Mouse (Mus musculus) adrenal gland, postnatal 4 days (tissue): ENCODE data around the gene Agap1. TPM values are rescaled to one million over a fixed set of nuclear protein-coding genes. Genes with fewer than 3 reads are reported as not detected.
A peak's percentile ranks its signal among the peaks of the same experiment; 100 is the strongest.

Experiments
- DNase-seq, 2 experiments: peaks; one replicate each; pipeline ENCODE4 v3.0.0; 2021 to 2022; ENCODE audit warnings: low spot score in 2 of 2, mixed read lengths in 2 of 2
- total RNA-seq, 2 experiments: library from RNA; stranded (reverse); gene quantifications; 2 replicates each; pipeline ENCODE4 v1.2.3; 2021

The Agap1 gene
- total RNA-seq, 2 experiments from 2014 or later: 85.5 to 97.5 TPM

- no peak for DNase-seq
Observed at GRCm38 (mm10) chr1:89927061-89927661, 472.6 kb downstream of the Agap1 start.

DNA sequence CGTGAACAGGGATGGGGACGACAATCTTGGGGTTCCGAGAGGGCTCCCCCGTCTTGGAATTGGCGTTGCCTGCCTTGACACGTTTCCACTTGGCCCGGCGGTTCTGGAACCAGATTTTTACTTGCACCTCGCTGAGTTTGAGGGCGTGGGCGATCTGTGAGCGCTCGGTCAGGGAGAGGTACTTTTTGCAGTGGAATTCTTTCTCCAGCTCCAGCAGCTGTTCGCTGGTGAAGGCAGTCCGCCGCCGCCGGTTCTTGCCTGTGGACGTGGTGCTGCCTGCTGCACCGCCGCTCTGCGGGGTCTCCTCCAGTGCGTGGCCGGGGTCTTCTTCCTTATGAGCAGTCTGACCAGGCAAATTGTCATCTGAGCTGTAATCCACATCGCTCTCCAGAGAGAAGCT lies 474.1 kb downstream of the Agap1 start:
- DNase-seq: no peak

GRCm38 (mm10) chr1:89929181-89929580 lies 474.6 kb downstream of the Agap1 start:
- DNase-seq: no peak

- no peak for DNase-seq
Observed at GRCm38 (mm10) chr1:89929721-89930505, 475.3 kb downstream of the Agap1 start.

DNA sequence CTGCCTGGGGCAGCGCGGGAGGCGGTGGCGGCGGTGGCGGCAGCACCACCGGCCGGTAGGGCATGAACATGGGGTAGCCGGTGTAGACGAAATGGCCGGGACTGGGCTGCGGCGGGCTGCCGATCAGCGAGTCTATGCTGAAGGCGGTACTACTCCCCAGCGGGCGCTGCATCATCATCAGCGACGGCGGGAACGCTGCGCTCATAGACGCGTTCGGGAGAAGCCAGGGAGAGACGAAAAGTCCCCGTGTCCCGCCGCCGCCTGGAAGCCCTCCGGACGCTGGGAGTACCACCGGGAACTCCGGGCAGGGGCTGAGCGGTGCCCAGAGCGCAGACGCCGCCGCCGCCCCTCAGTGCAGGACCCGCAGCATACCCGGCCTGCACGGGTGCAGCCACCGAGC lies 475.9 kb downstream of the Agap1 start:
- no peak for DNase-seq

- no peak for DNase-seq
Observed at GRCm38 (mm10) chr1:89931120-89931519, 476.5 kb downstream of the Agap1 start, which contains the start of gene Gbx2. Gene Gbx2, minus strand, starts transcription at chr1:89931179.

- no peak for DNase-seq
Observed at GRCm38 (mm10) chr1:89932021-89932423, 477.4 kb downstream of the Agap1 start.

GRCm38 (mm10) chr1:89932616-89933015 lies 478.0 kb downstream of the Agap1 start:
- no peak for DNase-seq

DNA sequence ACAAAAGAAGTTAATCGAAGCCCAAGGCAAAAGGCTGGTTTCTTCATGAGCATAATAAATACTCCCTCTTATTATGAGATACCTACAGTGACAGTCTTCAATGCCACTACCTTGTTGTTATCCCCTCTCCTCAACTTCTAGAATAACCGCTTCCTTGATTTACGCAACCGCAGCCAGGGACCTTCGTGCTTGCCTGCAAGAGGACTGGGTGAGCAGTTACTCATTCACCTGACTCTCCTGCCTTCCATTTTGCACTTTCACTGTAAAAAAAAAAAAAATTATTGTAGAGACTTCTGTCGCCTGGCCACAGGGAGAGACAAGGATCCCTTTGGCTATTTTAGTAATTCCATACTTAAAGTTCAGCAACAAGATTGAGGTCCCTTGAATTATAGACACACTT lies 478.4 kb downstream of the Agap1 start:
- no peak for DNase-seq

GRCm38 (mm10) chr1:89933786-89934185 lies 479.2 kb downstream of the Agap1 start:
- no peak for DNase-seq

- no peak for DNase-seq
Observed at GRCm38 (mm10) chr1:89934316-89935260, 480.0 kb downstream of the Agap1 start.

GRCm38 (mm10) chr1:89935493-89936348 lies 481.1 kb downstream of the Agap1 start:
- DNase-seq: no peak

DNA sequence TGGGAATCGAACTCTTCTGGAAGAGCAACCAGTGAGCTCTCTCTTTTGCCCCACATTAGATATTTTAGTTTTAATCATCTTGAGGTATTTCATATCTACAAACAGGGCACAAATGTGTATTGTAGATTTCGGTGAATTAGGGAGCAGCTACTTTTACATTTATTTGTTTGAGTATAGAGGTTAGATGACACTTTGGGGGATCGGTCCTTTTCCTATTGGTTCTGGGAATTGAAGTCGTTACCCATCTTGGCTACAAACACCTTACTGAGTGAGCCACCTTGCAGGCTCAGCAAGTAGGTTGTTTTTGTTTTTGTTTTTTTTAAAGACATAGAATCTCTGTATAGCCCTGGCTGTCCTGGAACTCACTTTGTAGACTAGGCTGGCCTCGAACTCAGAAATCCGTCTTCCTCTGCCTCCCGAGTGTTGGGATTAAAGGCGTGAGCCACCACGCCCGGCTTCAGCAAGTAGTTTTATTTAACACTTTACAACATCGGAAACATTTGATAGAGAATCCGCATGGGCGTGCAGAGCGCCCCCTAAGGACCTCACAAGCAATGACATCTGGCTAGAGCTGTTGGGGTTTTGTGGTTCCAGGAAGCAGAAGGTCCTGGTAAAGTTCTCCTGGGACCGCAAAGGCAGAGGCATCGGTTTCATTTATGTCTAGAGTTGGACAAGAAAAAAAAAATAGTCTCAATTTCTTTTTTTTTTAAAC lies 484.4 kb downstream of the Agap1 start:
- no peak for DNase-seq

DNA sequence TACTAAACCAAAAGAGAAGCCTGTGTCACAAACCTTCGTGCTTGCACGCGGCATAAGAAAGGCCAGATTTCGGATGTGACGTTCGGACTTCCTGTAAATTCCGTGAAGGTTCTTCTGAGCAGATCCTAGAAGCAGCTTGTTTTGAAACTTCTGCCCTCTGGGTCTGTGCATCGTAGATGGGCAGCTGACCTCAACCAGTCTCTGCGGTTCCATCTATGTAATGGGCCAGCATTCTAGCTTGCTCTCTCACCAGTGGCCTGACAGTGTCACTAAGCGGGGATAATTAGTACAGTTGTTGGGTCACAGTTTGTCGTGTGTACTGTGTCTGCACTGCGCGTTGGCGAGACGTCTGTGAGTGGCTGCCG lies 485.0 kb downstream of the Agap1 start:
- DNase-seq: no peak

DNA sequence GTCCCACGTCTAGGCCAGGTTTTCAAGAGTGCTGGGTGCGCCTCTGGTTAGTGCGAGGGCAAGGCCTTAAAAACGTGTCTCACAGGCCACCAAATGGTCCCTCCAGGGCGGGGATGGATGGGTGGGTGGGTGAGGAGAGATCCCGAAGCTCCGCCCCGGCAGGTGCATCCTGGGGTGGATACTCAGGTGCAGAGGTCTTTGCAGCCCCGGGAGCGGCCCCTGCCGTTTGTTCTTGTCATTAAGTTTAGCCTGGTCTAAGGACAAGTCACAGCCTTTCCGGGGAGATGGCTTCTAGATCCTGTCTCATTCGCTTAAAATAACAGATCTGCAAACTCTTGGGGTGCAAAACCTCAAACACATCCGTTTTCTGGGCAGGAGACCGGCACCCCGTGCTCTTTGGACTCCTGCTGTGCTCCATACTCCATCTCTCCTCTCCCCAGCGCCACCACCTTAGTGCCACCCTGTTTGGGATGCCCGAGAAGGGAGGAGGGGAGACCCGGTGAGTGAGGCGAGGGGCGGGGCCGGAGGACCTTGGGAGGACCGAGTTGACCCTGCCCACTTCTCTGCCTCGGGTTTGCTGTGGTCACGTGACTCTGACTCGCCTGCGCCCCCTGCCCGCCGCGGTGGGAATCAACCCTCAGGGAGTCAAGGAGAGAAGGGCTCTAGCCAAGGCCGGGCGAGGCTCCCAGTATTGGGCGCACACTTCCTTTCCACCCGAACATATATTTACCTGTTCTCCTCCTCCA lies 485.5 kb downstream of the Agap1 start:
- DNase-seq: peak; percentile 60 to 65

- no peak for DNase-seq
Observed at GRCm38 (mm10) chr1:89940961-89941524, 486.4 kb downstream of the Agap1 start.

GRCm38 (mm10) chr1:89941701-89942381 lies 487.2 kb downstream of the Agap1 start:
- no peak for DNase-seq

GRCm38 (mm10) chr1:89942395-89942976 lies 487.9 kb downstream of the Agap1 start:
- no peak for DNase-seq
